22 mouse cellular contexts compared by ENCODE assay signal in the genomic region with DNA sequence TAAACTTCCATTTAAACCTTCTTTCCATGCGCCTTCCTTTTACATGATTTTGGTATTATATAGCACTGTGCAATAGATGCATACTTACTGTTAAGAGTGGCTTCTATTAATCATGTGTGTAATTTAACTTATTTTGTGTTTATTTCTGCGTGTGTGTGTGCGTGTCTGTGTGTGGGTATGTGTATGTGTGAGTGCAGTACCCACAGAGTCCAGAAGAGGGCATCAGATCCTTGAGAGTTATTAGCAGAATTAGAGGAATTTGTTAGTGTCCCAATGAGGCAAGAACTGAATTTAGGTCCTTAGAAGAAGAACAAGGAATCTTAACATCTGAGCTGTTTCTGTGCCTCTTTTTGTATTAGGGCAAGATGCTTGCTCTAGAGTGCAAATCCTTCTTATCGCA.
A peak's percentile ranks its signal among the peaks of the same experiment; 100 is the strongest.
DNase-seq lines count a peak whose midpoint lies in the region; ATAC-seq and TF ChIP-seq lines count a peak whose summit lies in the region.
"Had no signal": no experiment of that assay in that cellular context is flagged by ENCODE, and none has a peak within 500 bp of the region (broad histone marks: within the 10 kb centered on the region; RNA-seq: fewer than 3 reads in every experiment).

No protein-coding gene starts in this region.

- no peaks in the 10 kb centered on the region for H3K27me3 ChIP-seq in liver, embryonic 14.5 days (ENCODE audit: control insufficient read depth, insufficient read depth, low read length)
- H3K27me3 ChIP-seq in liver, embryonic 11.5 days (replicated peaks; ENCODE audit: control insufficient read depth, insufficient read depth, low read length), result no peaks in the 10 kb centered on the region
- no peaks in the 10 kb centered on the region for H3K27me3 ChIP-seq in stomach, postnatal 0 days (ENCODE audit: control insufficient read depth, insufficient read depth, low read length)
- no peaks in the 10 kb centered on the region for H3K27me3 ChIP-seq in kidney, adult 2 months (replicated peaks; ENCODE audit: control insufficient read depth, insufficient read depth, low read length)
- H3K27me3 ChIP-seq: embryonic facial prominence, embryonic 13.5 days; hindbrain, embryonic 15.5 days; liver, embryonic 13.5 days; midbrain, embryonic 12.5 days; neural tube, embryonic 13.5 days had no signal

- TF ChIP-seq POLR2A in kidney, adult 2 months (IDR thresholded peaks at IDR 0.05; ENCODE audit: low read depth, low read length), result no peak

- intact Hi-C loops in gastrocnemius, adult 2 months (cut with DNase I), result no loop called here
- intact Hi-C loops in gastrocnemius, postnatal 36 days (cut with DNase I), result no loop called here

- H3K4me2 ChIP-seq in liver, embryonic 14.5 days (ENCODE audit: low read depth), result no peak overlapping the region
- H3K4me2 ChIP-seq in liver, embryonic 11.5 days, result no peak overlapping the region
- H3K4me2 ChIP-seq in stomach, postnatal 0 days (replicated peaks; ENCODE audit: low read depth), result no peak overlapping the region
- H3K4me2 ChIP-seq: embryonic facial prominence, embryonic 13.5 days; heart, embryonic 11.5 days; hindbrain, embryonic 15.5 days; liver, embryonic 13.5 days; midbrain, embryonic 12.5 days; neural tube, embryonic 13.5 days had no signal

- no peaks in the 10 kb centered on the region for H3K36me3 ChIP-seq in liver, embryonic 14.5 days (replicated peaks; ENCODE audit: control insufficient read depth, insufficient read depth, low read depth)
- no peaks in the 10 kb centered on the region for H3K36me3 ChIP-seq in liver, embryonic 11.5 days (ENCODE audit: control insufficient read depth, insufficient read depth, low read length)
- no peaks in the 10 kb centered on the region for H3K36me3 ChIP-seq in stomach, postnatal 0 days (ENCODE audit: control insufficient read depth, insufficient read depth, low read length)
- no peaks in the 10 kb centered on the region for H3K36me3 ChIP-seq in kidney, adult 2 months (ENCODE audit: control insufficient read depth, insufficient read depth, low read length)
- H3K36me3 ChIP-seq: embryonic facial prominence, embryonic 13.5 days; hindbrain, embryonic 15.5 days; liver, embryonic 13.5 days; midbrain, embryonic 12.5 days; neural tube, embryonic 13.5 days had no signal

- no peak for ATAC-seq in liver, embryonic 14.5 days (ENCODE audit: insufficient read depth)
- ATAC-seq in liver, embryonic 11.5 days (replicated peaks; ENCODE audit: low FRiP score), result no peak
- no peak for ATAC-seq in stomach, postnatal 0 days (ENCODE audit: low FRiP score, low TSS enrichment)
- ATAC-seq: forebrain, embryonic 14.5 days had no signal

- TF ChIP-seq CTCF in gastrocnemius, adult 2 months (IDR thresholded peaks at IDR 0.05), result peak; percentile 12; the same call in 1 of the 2 replicates
- TF ChIP-seq CTCF in liver, embryonic 14.5 days (IDR thresholded peaks at IDR 0.05; ENCODE audit: low read depth), result peak; percentile 51
- peak; percentile 14; the same call in 1 of the 2 replicates for TF ChIP-seq CTCF in stomach, postnatal 0 days (IDR thresholded peaks at IDR 0.05; ENCODE audit: low read depth)
- TF ChIP-seq CTCF in kidney, adult 2 months (conservative IDR thresholded peaks at IDR 0.05; ENCODE audit: insufficient read depth, insufficient read length, low read depth, low read length), result no peak

- no peaks in the 10 kb centered on the region; the same call in 1 of the 2 replicates for H3K9me3 ChIP-seq in liver, embryonic 14.5 days (ENCODE audit: control insufficient read depth, low read length)
- no peaks in the 10 kb centered on the region for H3K9me3 ChIP-seq in liver, embryonic 11.5 days (ENCODE audit: control insufficient read depth, low read length)
- H3K9me3 ChIP-seq in stomach, postnatal 0 days (ENCODE audit: control insufficient read depth, low read length), result no peaks in the 10 kb centered on the region
- H3K9me3 ChIP-seq: embryonic facial prominence, embryonic 13.5 days; neural tube, embryonic 13.5 days had no signal

- TF ChIP-seq EP300 in liver, embryonic 14.5 days (IDR thresholded peaks at IDR 0.05; ENCODE audit: low read depth), result no peak
- no peak for TF ChIP-seq EP300 in stomach, postnatal 0 days (optimal IDR thresholded peaks at IDR 0.05)

- 78% methylated on average over 4 of the region's 4 CpGs for WGBS in liver, embryonic 14.5 days (ENCODE audit: insufficient replicate concordance)
- whole genome bisulfite sequencing in liver, embryonic 11.5 days, result 91% methylated on average over 4 of the region's 4 CpGs
- WGBS in stomach, postnatal 0 days, result 95% methylated on average over 4 of the region's 4 CpGs
- 98% methylated on average over 4 of the region's 4 CpGs for WGBS in kidney, adult 2 months

- H3K9ac ChIP-seq in liver, embryonic 14.5 days (replicated peaks), result no peak overlapping the region
- H3K9ac ChIP-seq in liver, embryonic 11.5 days (ENCODE audit: low read depth, low read length), result no peak overlapping the region
- no peak overlapping the region for H3K9ac ChIP-seq in stomach, postnatal 0 days (ENCODE audit: low read length)
- H3K9ac ChIP-seq: embryonic facial prominence, embryonic 13.5 days; hindbrain, embryonic 15.5 days; liver, embryonic 13.5 days; midbrain, embryonic 12.5 days; neural tube, embryonic 13.5 days had no signal

- no peak overlapping the region for H3K27ac ChIP-seq in gastrocnemius, adult 2 months
- H3K27ac ChIP-seq in liver, embryonic 14.5 days, result no peak overlapping the region
- no peak overlapping the region for H3K27ac ChIP-seq in liver, embryonic 11.5 days (ENCODE audit: low read depth, low read length)
- no peak overlapping the region for H3K27ac ChIP-seq in stomach, postnatal 0 days (replicated peaks)
- H3K27ac ChIP-seq in kidney, adult 2 months (ENCODE audit: insufficient read depth, low read depth, low read length), result no peak overlapping the region
- H3K27ac ChIP-seq: embryonic facial prominence, embryonic 13.5 days; hindbrain, embryonic 15.5 days; liver, embryonic 13.5 days; midbrain, embryonic 12.5 days; neural tube, embryonic 13.5 days had no signal

- H3K4me3 ChIP-seq in gastrocnemius, adult 2 months, result no peak overlapping the region
- H3K4me3 ChIP-seq in liver, embryonic 14.5 days (ENCODE audit: insufficient read depth in 1 of 2, low read depth in 2 of 2, low read length in 2 of 2), result no peak overlapping the region
- no peak overlapping the region for H3K4me3 ChIP-seq in liver, embryonic 11.5 days (ENCODE audit: low read depth, low read length)
- H3K4me3 ChIP-seq in stomach, postnatal 0 days (ENCODE audit: low read depth, low read length), result no peak overlapping the region
- H3K4me3 ChIP-seq in kidney, adult 2 months (ENCODE audit: insufficient read depth, low read depth, low read length), result no peak overlapping the region
- H3K4me3 ChIP-seq: embryonic facial prominence, embryonic 13.5 days; hindbrain, embryonic 15.5 days; liver, embryonic 13.5 days; midbrain, embryonic 12.5 days; neural tube, embryonic 13.5 days had no signal

- DNase-seq in gastrocnemius, adult 2 months, result no peak
- DNase-seq in gastrocnemius, postnatal 36 days, result no peak
- DNase-seq in liver, embryonic 14.5 days (ENCODE audit: low read depth in 3 of 3, low spot score in 3 of 3), result no peak
- DNase-seq in liver, embryonic 11.5 days (ENCODE audit: low spot score), result no peak
- peak; percentile 6 for DNase-seq in MEL-GATA-1-ER (ENCODE audit: extremely low read depth, low read depth)
- DNase-seq in stomach, postnatal 0 days (ENCODE audit: low spot score), result no peak
- DNase-seq in kidney, adult 2 months, result no peak
- DNase-seq: adrenal gland, adult 8-10 months; cerebellum, adult 11 months; cerebellum, postnatal 14 days; kidney, adult 8-10 months; kidney, postnatal 36 days; liver, embryonic 13.5 days; lung, postnatal 10 days; right cerebral cortex, adult 18-20 months; thymus, postnatal 25 days had no signal

- no peaks in the 10 kb centered on the region for H3K4me1 ChIP-seq in liver, embryonic 14.5 days (replicated peaks; ENCODE audit: control insufficient read depth in 2 of 2, insufficient read depth in 2 of 2, low read length in 1 of 2)
- H3K4me1 ChIP-seq in liver, embryonic 11.5 days (replicated peaks; ENCODE audit: control insufficient read depth, insufficient read depth, low read length), result no peaks in the 10 kb centered on the region
- no peaks in the 10 kb centered on the region for H3K4me1 ChIP-seq in stomach, postnatal 0 days (replicated peaks; ENCODE audit: control insufficient read depth, insufficient read depth)
- H3K4me1 ChIP-seq in kidney, adult 2 months (ENCODE audit: control insufficient read depth, insufficient read depth, low read length), result no peaks in the 10 kb centered on the region
- H3K4me1 ChIP-seq: embryonic facial prominence, embryonic 13.5 days; hindbrain, embryonic 15.5 days; liver, embryonic 13.5 days; midbrain, embryonic 12.5 days; neural tube, embryonic 13.5 days had no signal
